Mouse (Mus musculus): ENCODE measurements at regions not wholly inside any gene's neighbourhood (a gene's known extent, or its start where the extent isn't known, plus 50 kb on each side); places are given as distances from the start of the nearest gene placed in this dataset.
A peak's percentile ranks its signal among the peaks of the same experiment; 100 is the strongest.

DNA sequence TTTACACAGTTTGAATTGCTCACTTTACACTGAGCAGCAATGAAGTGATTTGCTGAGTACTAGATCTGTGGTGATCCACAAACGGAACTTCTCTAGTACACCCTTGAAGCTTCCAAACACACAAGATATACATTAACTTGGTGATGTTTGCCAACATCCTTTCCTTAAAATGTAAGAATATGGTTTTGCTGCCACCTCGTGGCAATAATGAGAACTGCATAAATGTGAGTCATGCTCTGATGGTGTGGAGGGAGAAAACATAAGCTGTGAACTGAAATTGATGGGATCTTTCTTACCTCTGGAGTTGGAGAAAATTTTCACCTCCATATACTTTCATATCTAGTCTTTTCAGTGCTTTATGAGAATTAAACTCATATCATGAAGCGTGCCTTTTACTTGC lies 51.6 kb downstream of the Bex3 start:
- Histone ChIP-seq H3K9me3 (ENCODE audit: low read length) (no peaks in the 10 kb centered on the region), H3K4me1 (replicated peaks; ENCODE audit: low read depth, low read length) (no peaks in the 10 kb centered on the region), H3K36me3 (ENCODE audit: insufficient read depth, low read length) (no peaks in the 10 kb centered on the region), H3K4me3 (replicated peaks; ENCODE audit: low read length) (no peak overlapping the region), H3K27me3 (ENCODE audit: insufficient read depth, low read length) (no peaks in the 10 kb centered on the region)
- no peak for TF ChIP-seq NANOG (IDR thresholded peaks at IDR 0.05; ENCODE audit: borderline replicate concordance, low read length)
- TF ChIP-seq CTCF (conservative IDR thresholded peaks at IDR 0.05; ENCODE audit: low read length): peak; percentile 47

DNA sequence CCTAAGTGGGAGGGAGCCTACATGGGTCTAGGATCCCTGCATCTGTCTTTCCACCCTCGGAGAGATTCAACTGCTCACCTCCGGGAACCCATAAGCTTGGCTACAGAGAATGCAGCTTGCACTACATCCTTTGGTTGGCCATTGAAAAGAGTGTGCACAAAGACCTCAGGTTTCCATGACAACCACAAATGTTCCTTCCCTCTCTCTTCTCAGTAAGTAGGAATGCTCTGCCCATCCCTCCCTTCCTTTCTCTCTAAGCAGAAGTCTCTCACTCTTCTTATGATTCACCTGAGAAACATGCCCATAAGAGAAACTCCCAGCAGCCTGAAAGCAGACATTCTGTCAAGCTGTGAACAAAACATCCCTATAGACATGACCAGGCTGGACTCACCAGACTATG lies 95.8 kb downstream of the Bex3 start:
- no peak overlapping the region for H3K4me3 ChIP-seq (replicated peaks; ENCODE audit: low read length)
- no peak for TF ChIP-seq POU5F1 (IDR thresholded peaks at IDR 0.05; ENCODE audit: borderline replicate concordance, low read length)

More for the DNA sequence above, 95.8 kb downstream of the Bex3 start:
- H3K27me3 ChIP-seq (ENCODE audit: insufficient read depth, low read length): no peaks in the 10 kb centered on the region
- H3K9me3 ChIP-seq (ENCODE audit: low read length): no peaks in the 10 kb centered on the region
- H3K4me1 ChIP-seq (replicated peaks; ENCODE audit: low read depth, low read length): no peaks in the 10 kb centered on the region
- H3K36me3 ChIP-seq (ENCODE audit: insufficient read depth, low read length): no peaks in the 10 kb centered on the region

Measured in E14TG2a.4 (cell line).